Mouse (Mus musculus) ovary, postnatal 36 days (tissue): ENCODE data around the gene Cplx3.

Experiments
- DNase-seq: peaks from one replicate; pipeline ENCODE4 v3.0.0; 2022; ENCODE audit warnings: low spot score, mixed read lengths

The Cplx3 gene

DNA sequence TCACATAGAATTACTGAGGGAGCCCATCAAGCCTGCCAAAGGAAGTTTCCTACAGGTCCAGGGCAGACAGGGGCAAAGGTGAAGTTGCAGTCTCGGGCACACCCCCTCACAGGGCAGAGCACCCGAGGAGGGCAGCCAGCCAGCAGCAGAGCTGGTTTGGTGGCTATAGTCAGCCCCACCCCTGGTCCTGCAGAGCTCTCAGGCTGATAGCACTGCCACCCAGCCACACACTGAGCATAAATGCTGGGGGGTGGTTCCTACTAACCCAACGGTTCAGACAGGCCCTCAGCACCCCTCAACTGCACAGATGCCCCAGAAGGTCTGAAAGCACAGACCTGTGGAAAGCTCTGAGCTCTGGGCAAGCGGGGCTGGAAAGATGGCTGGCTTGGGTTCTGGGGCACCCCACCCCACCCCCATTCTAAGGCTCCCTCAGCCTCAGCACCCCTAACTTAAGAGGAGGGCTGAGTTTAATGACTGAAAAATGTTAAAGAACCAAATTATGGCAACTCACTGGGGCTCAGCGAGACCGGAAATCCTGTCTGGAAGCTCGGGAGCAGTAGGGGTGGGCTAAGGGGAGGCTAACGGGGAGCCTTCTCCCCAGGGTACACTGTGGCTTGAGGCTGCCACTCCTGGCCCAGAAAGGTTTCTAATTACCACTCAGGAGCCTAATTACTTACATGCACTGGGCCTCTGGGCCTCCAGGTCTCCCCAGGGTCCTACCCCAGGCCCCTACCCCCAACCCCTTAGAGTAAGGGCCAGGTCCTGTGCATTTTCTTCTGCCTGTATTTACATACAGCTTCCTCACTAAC is 32.8 kb upstream of the Cplx3 start:
- DNase-seq = peak; percentile 54

DNA sequence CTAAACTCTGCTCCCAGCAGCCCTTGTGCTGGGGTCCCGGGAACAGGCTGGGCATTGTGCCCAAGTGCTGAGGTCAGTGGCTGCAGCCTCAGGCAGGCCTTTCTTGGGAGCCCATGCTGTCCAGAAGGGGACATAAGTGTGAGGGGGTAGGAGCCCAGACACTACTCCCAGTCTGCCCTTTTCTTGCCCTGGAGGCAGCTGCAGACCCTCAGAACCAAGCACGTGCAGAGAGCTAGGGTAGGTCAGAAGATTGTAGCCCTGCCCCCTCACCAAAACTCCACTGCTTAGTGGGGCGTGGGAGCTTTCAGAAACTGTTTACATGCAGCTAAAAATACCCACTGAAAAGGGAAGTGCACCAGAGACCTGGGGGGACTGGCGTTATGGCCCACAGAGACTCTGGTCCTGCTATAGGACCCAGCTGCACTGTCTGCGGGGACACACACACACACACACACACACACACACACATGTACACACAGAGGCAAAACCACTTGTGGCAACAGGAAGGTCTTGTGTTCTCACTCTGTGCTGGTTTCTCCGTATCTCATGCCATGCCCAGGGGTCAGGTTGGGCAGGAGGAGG is 31.8 kb upstream of the Cplx3 start:
- peak; percentile 54 for DNase-seq

DNA sequence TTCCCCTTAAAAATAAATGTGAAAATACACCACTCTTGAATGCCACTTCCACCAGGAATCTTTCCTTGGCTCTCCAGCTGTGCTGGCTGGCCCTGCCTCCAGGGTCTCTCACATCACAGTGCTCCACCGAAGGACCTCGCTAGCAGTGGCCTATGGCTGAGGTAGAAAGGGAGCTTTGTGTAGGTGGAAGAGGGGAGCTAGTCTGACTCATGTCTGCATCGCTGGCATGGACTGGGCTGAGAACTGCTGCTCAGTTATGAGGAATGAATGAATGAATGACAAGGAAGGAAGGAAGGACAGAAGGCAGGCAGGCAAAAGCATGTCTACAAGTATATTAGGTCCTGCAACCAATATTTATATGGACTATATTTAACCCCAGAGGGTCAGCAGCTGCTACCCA is 31.2 kb upstream of the Cplx3 start:
- no peak for DNase-seq

DNA sequence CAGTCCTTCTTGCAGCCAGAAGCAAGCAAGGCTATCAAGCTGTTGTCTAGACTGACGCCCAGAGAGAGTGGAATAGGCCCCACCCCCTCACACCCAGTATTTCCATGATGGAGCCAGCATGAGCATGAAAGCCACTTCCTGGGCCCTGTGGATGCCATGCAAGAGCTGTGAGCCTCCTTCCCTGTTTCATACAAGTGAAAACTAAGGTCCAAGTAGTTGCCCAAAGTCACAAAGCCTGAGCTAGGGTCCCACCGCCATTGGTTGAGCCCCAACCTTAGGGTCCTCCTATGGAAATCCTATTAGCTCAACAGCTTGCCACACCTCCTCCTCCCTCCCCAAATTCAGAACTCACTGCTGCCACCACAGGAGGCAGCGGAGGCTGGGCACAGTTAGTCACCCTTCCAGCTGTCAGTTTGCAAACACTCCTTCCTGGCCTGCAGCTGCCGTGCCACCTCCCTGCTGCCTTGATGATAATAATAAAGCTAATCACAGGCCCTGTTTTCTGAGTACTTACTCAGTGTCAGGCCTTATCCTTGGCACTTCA is 27.5 kb upstream of the Cplx3 start:
- no peak for DNase-seq

DNA sequence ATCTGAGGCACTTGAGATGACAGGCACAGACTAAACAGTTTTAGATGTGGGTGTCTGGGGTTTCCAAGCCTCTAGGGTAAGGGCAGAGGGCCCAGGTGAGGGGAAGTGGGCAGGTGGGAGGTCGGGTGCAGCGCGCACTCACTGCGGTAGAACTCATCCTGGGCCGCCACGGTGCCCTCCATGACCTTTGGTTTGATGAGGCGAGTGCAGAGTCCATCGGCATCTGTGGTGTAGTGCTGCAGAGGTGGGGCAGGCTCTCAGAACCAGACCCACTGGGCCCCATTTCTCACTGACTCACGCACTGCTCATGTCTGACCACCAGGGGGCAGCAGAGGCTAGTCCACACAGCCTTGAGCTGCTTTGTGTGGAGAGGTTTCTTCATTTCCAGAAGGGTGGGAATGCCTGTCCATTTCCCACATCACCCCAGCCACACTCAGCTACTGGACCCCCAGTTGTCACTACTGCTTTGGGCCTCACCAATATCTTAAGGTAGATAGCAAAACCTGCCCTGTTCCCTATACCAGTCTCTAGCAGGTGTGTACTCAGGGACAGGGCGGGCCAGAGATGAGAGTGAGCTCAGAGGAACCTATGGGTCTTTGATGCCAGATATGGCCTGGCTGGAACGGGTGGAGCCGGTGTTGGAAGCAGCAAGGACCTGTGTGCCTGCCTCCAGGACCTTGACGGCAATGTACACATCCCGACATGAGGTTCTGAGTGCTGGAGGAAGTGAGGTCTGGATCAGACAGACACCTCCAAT is 23.2 kb upstream of the Cplx3 start:
- DNase-seq = peak; percentile 74

DNA sequence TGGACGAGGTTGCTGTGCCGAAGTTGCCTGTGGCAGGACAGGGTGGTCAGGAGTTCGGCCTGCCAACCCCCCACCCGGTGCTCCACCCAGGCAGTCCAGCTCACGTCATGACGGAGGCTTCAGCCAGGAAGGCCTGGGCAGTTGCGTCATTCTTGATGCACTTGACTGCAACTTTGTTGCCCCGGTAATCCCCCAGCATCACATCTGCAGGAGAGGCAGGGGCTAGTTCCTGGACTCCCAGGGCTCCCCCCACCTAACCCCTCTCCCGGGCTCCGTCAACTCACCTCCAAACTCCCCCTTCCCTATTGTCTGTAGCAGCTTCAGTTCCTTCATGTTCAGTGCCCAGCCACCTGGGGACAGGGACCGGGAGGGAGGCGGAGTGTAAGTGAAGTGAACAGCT is 22.6 kb upstream of the Cplx3 start:
- no peak for DNase-seq

DNA sequence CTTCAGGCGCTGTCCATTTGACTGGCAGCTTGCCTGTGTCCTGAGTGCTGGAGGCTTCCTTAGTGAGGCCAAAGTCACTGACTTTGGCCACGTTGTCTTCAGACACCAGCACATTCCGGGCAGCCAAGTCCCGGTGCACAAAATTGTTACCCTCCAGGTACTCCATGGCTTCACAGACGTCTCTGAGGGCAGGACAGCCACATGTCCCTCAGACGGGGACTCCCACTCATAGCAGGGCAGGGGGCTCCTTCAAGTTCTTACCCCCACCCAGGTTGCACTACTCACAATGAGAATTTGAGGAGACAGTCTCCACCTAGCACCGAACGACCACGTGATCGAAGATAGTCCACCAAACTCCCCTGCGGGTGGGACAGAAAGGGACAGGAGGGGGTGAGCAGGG is 21.8 kb upstream of the Cplx3 start:
- DNase-seq = no peak

DNA sequence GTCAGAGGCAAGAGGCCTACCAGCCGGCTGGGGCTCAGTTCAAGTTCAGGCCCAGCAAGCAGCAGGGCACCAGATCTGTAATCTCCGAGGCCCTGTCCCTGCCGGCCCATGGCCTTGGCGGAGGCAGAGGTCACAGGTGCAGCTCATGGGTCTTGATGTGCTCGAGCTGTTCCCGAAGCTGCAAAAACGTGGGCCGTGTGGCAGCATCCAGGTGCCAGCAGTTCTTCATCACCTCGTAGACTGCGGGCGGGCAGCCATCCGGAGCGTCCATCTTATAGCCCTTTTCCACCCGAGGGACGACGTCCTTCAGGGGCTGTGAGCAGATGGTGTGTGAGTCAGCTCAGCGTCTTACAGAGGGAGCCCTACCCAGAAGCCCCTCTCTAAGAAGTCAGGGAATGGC is 21.1 kb upstream of the Cplx3 start:
- no peak for DNase-seq

DNA sequence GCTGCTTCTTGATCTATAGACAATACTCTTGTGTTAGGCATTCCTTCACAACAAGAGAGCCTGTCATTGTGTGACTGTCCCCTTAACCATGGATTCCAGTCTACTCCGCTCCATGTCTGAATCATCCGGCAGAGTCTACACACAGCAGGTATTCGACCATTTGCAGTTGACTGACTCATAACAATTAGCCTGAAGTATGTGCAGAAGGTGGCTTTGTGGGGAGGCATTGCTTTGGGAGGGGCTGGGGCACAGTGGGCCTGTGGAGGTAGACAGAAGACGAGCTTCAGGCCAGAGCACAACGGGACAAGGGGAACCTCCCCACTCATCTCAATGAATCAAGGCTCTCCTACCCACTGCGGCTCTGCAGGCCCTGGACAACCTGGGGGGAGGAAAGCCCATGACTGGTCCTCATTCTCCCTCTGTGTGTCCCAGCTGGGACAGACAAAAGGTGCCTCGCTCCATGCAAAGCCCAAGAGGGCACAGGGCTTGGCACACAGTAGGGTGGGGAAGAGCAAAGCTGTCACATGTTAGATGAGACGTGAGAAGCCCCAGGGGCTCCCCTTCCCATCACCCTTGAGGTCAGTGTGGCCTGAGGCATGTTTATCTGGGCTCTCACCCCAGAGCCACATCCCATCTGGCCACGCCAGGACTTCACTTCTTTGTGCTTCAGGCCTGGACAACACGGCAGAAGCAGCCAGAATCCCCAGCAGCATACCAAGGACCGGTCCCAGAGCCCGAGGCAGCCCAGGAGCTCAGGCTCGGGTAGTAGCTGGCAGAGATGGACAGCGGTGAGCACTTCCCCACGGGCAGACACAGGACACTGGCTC is 19.8 kb upstream of the Cplx3 start:
- DNase-seq = no peak

DNA sequence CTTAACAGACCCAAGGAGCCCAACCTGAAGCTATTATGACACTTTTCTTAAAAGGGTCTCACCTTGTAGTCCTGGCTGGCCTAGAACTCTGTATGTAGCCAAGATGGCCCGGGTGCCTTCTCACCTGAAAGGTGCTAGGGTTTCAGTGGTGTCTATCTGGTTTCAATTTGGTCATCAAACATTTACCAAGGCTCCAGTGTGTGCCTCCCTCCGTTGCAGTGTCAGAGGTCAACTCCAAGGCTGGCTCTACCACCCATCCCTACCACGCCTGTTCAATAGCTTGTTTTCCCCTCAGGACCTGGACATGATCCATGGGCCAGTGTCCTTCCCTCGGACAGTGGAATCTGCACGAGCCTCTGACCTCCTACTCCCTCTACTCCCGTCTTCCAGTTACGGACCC is 18.2 kb upstream of the Cplx3 start:
- no peak for DNase-seq

DNA sequence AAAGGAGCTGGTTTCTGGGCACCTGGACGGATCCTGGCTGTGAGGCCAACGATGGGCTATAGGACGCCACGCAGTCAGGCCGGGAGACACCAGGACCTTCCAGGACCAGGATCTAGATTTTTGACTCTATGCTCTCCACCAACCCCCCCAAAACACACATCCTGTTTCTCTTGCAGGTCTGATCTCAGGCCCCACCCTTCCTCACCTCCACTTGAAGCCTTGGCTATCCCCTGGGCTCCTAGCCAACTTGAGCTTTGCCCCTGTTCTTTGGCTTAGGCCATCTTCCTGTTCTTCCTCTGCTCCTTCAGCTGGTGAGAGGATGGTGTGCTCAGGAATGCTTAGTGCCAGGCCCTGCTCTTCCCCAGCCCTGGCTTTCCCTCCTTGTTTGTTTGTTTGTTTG is 14.6 kb upstream of the Cplx3 start, which contains the start of gene Lman1l:
TSS of gene Lman1l (minus strand) at position 101 of the 400 bp plus-strand sequence.
- no peak for DNase-seq

DNA sequence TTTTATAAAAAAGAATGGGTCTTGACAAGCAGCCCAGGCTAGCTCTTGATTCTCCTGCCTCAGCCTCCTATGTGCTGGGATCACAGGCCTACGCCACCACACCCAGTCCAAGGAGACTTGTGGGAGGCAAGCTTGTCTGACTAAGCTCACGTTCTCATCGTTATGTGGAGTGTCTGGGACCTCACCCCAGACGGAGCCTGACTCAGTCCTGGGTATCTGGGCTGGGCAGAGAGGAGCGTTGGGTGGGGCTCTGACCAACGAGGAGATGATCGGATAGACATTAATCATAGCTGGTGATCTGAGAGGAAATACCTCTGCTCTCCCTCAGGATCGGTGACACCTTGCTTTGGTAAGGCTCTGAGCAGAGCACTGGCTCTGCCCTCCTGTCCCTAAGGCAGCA is 12.8 kb upstream of the Cplx3 start:
- no peak for DNase-seq

DNA sequence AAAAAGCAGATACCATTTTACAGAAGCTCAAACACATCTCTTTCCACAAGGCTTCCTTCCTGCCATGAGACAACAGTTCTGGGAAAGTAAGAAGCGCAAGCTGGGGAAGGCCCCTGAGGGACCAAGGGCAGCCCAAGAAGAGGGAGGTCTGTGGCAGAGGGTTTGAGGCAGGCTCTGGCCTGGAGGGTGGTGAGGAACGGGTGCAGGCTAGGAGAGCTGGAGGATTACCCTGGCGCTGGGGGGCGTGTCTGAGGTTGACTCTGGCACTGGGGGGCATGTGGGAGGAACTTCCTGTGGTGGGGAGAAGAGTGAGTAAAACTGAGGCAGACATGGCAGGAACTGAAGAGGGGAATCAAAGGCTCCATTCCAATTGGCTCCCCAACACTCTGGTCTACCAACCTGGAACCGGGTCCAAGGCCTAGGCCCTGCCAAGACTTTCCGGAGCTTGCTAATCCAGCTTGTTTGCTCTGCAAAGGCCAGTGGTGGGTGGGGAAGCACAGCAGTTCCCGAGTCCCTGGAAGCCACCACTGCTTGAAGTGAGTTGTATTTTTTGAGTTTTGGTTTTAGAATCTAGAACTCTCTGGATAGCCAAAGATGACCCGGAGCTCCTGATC is 11.6 kb upstream of the Cplx3 start:
- DNase-seq = no peak

DNA sequence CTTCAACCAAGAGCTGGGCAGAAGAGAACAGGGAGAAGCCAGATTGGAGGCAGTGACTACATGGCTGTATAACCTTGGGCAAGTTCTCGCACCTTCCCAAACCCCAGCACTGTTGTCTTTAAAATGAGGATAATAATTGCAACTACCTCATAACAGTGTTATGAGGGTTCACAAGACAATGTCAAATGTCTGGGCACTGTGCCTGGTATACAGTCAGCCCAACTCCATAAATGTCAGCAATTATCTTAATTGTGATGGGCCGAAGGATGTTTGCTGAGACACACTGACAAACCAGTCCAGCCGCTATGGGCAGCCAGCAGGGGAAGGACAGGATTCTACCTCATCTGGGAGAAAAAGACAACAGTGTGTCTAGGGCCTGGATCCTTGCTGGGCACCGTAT is 8.7 kb upstream of the Cplx3 start:
- no peak for DNase-seq

DNA sequence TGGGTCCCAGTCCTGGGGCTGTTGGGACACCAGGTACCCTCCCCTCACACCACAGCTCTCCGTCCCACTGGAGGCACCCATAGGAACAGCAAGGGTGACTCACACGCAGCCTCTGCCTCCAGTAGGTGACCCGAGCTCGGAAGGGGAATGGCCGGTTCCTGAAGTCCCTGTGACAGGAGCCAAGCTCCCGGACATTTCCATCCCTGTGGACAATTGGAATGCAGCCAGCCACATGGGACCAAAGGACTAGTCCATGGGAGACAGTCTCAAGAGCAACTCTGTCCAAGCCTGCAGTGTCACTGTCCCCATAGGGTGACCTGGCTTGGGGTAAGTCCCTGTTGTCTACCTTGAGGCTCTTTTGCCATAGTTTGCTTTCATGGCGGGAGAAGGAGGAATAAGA is 7.9 kb upstream of the Cplx3 start:
- DNase-seq = no peak

DNA sequence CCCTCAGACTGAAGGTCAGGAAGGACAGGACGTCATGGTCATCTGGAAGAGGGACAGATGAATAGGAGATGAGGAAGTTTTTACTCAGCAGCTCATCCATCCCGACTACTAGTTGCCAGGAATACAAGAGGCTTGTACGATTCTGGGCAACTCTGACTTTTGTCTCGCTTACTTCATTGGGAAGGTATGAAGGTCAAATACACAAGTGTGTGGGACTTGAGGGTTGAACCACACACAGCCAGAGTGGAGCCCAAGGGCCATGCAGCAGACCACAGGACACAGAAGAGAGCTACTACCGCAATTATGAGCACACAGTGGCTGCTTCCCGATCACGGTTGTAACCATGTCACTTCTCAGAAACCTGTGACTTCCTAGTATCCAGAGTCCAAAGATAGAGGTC is 6.5 kb upstream of the Cplx3 start:
- no peak for DNase-seq

DNA sequence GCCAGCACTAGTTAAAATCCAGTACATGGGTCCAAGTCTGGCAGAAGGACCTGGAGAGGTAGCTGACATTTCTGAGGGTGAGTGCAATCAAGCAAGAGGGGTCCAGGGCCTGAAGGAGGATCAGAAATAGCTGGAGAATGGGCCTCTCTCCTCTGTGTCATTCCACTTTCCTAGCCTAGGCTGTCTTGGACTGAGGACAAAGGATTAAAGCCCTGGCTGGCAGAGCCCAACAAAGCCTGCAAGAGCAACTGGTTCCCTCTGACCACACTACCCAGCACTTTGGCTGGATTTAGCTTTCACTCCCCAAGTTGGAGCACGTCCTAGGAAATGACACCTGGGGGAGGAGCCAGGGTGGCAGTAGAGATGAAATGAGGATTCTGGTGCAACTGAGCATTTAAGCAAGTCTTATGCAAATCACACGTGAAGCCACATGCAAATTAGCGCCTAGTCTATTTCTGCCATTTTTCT is 4.3 kb upstream of the Cplx3 start:
- no peak for DNase-seq

DNA sequence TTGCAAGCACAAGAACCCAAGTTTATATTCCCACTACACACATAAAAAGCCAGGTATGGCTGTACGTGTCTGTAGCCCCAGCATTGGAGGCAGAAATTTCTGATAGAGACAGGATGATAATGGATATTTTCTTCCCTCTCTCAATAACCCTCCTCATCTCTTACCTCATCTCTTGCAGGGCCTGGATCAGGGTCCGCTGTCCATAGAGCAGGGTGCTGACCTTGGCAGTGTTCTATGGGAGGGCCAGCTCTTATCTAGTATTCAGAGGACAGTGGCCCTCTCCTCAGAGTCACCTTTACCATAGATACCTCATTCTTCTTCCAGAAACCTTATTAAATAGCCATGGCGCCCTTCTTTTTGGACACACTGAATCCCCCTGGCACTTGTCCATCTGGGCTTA is 3.7 kb upstream of the Cplx3 start:
- DNase-seq = no peak

DNA sequence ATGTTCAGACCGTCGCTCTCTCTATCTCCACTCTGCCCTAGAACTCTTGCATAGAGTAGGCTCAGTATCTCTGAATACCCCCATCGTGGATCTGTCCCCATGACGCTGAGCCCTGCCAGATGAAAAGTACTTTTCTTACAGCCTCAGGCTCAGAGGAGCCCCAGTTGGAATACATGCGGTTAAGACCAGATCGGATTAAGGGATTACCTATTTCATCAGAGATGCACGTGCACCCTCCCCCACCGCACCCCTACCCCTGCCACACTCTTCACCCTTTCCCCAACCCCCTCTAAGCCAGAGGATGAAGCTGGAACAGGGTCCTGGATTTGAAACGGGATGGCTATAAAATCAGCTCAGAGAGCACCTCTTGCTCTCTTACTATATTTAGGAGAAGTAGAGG is 578 bp downstream of the Cplx3 start:
- DNase-seq = no peak

DNA sequence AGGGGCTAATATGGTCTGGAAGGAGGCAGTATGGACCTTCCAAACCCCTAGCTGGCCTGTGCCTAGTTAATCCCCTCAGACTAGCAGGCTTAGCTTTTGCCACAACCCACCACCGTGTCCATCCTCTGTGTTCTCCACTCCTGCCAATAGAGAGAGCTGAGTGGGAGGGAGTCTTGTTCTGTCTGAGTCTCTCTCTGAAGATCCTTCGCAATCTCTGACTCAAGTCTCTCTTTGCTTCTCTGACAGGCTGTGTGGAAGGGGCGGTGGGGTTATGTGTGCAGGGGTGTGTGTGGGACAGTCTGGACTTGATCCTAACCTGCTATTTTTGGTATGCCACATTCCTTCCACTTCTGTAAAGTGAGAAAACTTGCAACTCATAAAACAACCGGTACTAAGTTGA is 1.2 kb downstream of the Cplx3 start:
- DNase-seq = no peak

DNA sequence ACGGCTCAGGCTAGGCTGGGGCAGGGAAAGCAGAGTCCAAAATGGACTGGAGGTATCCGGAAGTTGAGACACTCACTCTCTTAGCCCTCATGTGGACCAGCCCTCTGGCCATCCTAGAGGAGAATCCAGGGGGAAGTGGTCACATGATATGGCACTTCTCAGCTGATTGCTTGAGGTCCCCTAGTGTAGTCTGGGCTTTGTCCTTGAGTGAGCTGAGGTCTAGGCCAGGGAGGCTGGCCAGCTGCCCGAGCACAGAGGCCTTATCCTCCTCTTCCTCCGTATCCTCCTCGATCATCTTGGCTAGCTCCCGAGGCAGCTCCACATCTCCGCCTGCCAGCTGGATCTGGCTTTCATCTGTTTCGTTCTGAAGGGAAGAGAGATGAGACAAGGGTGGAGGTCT is 4.0 kb downstream of the Cplx3 start:
- no peak for DNase-seq

DNA sequence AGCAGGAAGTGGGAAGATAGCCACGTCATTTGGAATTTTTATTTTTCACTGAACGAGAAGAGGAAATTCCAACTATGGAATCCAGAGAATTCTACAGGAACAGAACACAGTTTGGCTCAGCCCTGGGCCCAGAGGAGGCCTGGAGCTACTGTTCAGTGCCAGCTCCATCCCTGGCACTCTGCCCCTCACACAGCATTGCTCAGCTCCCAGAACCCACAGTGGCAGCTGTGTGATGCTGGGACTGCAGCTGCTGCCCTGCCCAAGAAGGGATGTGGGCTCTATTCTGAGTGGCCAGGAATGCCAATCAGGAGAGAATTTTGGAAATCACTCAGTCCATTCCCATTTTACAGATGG is 4.8 kb downstream of the Cplx3 start:
- no peak for DNase-seq
